Mouse (Mus musculus): ENCODE results near the gene Efna2. TPM values are rescaled to one million over a fixed set of nuclear protein-coding genes. Genes with fewer than 3 reads are reported as not detected.
A peak's percentile ranks its signal among the peaks of the same experiment; 100 is the strongest.

Gene Efna2
- polyA plus RNA-seq, 1 experiment from 2014 or later, result 24.8 TPM

DNA sequence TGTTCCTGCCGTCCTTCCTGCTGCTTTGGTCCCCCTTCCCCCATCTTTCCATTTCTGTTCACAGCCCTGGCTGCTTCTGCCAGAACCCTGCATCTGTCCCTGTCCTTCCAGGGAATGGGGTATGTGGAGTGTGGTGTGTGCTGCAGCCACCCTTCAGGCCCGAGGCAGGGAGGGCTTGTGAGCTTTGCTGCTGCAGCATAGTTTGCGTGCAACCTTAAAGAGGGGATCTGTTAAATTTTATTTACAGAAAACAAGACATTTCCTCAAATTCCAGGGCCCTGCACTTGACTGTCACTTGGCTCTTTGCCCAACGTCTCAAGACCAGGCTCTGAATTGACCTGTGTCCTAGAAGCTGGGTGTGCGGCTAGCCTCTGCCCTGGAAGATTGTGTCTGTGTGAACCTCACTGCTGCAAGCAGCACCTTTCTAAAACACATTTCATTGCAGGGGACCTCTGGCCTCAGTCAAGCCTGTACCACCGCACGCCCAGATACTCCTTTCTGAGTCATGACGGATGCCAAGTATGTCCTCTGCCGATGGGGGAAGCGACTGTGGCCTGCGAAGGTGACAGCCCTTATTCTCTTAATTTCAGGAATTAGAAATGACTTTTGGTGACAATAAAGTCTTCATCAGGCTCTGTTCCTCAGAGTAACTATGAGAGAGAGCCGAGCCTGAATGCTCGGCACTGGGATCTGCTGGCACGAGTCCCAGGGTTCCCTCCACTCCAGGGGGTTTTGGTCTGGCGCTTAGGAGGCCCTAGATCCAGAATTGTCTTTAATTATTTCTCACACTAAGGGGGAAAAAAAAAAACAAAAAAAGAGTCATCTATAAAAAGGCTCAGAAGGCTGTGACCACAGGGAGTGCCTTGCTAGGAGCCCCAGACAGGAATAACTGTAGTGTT lies 48.8 kb downstream of the Efna2 start:
- Histone ChIP-seq H3K9ac (ENCODE audit: low read depth, low read length) (peak overlapping the region; percentile 95), H3K4me3 (ENCODE audit: low read depth, low read length) (peak overlapping the region; percentile 85; the same call in 1 of the 2 replicates), H3K4me2 (replicated peaks; ENCODE audit: low read depth, low read length) (peak overlapping the region; percentile 93), H3K27ac (ENCODE audit: low read depth, low read length) (no peak overlapping the region), H3K27me3 (ENCODE audit: control insufficient read depth, insufficient read depth, low read length) (no peaks in the 10 kb centered on the region), H3K4me1 (replicated peaks; ENCODE audit: control insufficient read depth, insufficient read depth, low read length) (peaks cover 14% of the 10 kb centered on the region), H3K36me3 (ENCODE audit: control insufficient read depth, insufficient read depth, low read length) (no peaks in the 10 kb centered on the region; the same call in 1 of the 2 replicates), H3K9me3 (ENCODE audit: control insufficient read depth, low read length) (no peaks in the 10 kb centered on the region)
- ATAC-seq (ENCODE audit: low FRiP score) (no peak), DNase-seq (ENCODE audit: low spot score) (no peak)
- 67% methylated on average over 15 of the region's 15 CpGs for WGBS

DNA sequence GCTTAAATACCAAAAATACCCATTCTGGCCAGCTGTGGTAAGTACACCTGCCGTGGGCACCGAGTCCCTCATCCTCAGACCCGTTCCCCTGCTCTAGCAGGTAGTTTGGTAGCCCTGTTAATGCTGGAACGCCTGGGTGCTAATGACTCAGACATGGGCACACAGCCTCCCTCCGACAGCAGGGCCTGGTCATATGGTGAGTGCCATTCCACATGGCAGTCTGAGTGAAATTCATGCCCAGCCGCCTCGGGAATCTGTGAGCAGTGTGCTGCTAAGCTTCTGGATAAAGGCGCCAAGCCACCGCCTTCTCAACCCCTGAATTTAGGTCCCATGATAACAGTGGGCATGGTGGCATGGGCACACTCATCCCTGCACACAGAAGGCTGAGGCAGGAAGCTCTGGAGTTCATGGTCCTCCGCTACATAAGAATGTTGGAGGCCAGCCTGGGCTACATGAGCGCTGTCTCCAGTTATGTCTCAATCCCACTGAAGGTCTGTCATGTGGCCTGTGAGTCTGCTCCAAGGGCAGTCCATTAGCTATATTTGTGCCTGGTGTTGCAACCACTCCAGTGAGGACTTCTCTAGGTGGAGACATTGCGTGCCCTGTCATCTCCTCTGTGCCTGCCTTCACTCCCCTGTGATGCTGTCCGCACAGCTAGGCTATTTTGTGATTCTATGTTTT lies 57.0 kb downstream of the Efna2 start:
- 95% methylated on average over 13 of the region's 13 CpGs for WGBS
- no peak overlapping the region for H3K27ac ChIP-seq (ENCODE audit: low read depth, low read length)
- no peak overlapping the region for H3K4me3 ChIP-seq (ENCODE audit: low read depth, low read length)
- H3K27me3 ChIP-seq (ENCODE audit: control insufficient read depth, insufficient read depth, low read length), result no peaks in the 10 kb centered on the region
- H3K36me3 ChIP-seq (ENCODE audit: control insufficient read depth, insufficient read depth, low read length), result peaks cover 19% of the 10 kb centered on the region
- no peak overlapping the region for H3K9ac ChIP-seq (ENCODE audit: low read depth, low read length)
- H3K4me1 ChIP-seq (replicated peaks; ENCODE audit: control insufficient read depth, insufficient read depth, low read length), result 0 out of 2 replicates have a peak, but pooled peaks cover 2% of the 10 kb centered on the region
- DNase-seq (ENCODE audit: low spot score) (no peak), ATAC-seq (ENCODE audit: low FRiP score) (no peak)
- no peaks in the 10 kb centered on the region for H3K9me3 ChIP-seq (ENCODE audit: control insufficient read depth, low read length)
- H3K4me2 ChIP-seq (replicated peaks; ENCODE audit: low read depth, low read length), result no peak overlapping the region

DNA sequence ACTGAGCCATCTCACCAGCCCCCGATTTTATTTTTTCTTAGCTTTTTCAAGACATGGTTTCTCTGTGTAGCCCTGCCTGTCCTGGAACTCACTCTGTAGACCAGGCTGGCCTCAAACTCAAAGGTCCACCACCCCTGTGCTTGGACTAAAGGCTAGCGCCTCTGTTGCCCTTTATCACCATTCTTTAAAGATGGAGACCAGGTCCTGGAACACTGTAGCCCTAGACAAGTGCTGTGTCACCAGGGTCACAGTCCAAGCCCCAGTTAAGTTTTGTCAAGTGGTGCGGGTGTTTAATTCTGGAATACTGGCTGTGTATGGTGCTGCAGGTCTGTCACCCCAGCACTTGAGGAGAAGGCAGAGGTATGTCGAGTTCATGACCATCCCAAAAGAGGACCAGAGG lies 57.7 kb downstream of the Efna2 start:
- Histone ChIP-seq H3K27me3 (ENCODE audit: control insufficient read depth, insufficient read depth, low read length) (no peaks in the 10 kb centered on the region), H3K36me3 (ENCODE audit: control insufficient read depth, insufficient read depth, low read length) (peaks cover 21% of the 10 kb centered on the region)

DNA sequence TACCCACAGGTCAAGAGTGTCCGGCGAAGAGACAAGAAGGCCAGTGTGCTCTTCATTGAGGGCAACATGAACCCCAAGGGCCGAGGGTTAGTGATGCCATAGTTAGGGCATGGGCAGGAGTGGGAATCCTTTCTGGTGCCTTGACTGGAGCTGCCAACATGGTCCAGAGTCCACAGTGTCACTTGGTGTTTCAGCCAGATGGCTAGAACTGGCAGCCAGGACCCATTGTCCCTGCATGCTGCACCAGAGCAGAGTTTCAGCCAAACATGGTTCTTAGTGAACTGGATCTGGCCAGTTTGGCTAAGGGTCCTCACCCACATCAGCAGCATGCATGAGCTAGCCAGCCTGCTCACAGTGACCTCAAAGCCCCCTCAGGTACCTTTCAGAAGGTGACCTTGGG lies 59.0 kb downstream of the Efna2 start:
- no peaks in the 10 kb centered on the region for H3K9me3 ChIP-seq (ENCODE audit: control insufficient read depth, low read length)
- WGBS, result 95% methylated on average over 3 of the region's 3 CpGs
- no peak overlapping the region for H3K27ac ChIP-seq (ENCODE audit: low read depth, low read length)
- no peaks in the 10 kb centered on the region for H3K27me3 ChIP-seq (ENCODE audit: control insufficient read depth, insufficient read depth, low read length)
- H3K4me2 ChIP-seq (replicated peaks; ENCODE audit: low read depth, low read length), result no peak overlapping the region
- no peaks in the 10 kb centered on the region; the same call in 1 of the 2 replicates for H3K4me1 ChIP-seq (replicated peaks; ENCODE audit: control insufficient read depth, insufficient read depth, low read length)
- H3K9ac ChIP-seq (ENCODE audit: low read depth, low read length), result no peak overlapping the region
- DNase-seq (ENCODE audit: low spot score), result no peak
- ATAC-seq (ENCODE audit: low FRiP score), result no peak
- no peak overlapping the region for H3K4me3 ChIP-seq (ENCODE audit: low read depth, low read length)
- H3K36me3 ChIP-seq (ENCODE audit: control insufficient read depth, insufficient read depth, low read length), result peaks cover 25% of the 10 kb centered on the region

More for the DNA sequence above, 57.7 kb downstream of the Efna2 start:
- Histone ChIP-seq H3K4me3 (ENCODE audit: low read depth, low read length) (no peak overlapping the region), H3K9me3 (ENCODE audit: control insufficient read depth, low read length) (no peaks in the 10 kb centered on the region), H3K9ac (ENCODE audit: low read depth, low read length) (no peak overlapping the region), H3K4me2 (replicated peaks; ENCODE audit: low read depth, low read length) (no peak overlapping the region), H3K27ac (ENCODE audit: low read depth, low read length) (no peak overlapping the region), H3K4me1 (replicated peaks; ENCODE audit: control insufficient read depth, insufficient read depth, low read length) (0 out of 2 replicates have a peak, but pooled peaks cover 2% of the 10 kb centered on the region)
- WGBS, result 90% methylated on average over 4 of the region's 4 CpGs
- ATAC-seq (ENCODE audit: low FRiP score) (no peak), DNase-seq (ENCODE audit: low spot score) (no peak)

Other genes starting within 250 kb of the Efna2 start
- 94.7 and 102 TPM in 2 replicates for gene Wdr18, start 219.3 kb upstream of the Efna2 start, polyA plus RNA-seq (2014; fragmentation: Nextera tagmentation; extraction: Ambion mirVana)
- gene Grin3b, start 208.8 kb upstream of the Efna2 start, polyA plus RNA-seq (2014; fragmentation: Nextera tagmentation; extraction: Ambion mirVana), result 0.29 and 0.49 TPM in 2 replicates
- 14.6 and 16.1 TPM in 2 replicates for gene Tmem259, start 195.2 kb upstream of the Efna2 start, polyA plus RNA-seq (2014; fragmentation: Nextera tagmentation; extraction: Ambion mirVana)
- gene Cnn2, start 190.9 kb upstream of the Efna2 start, polyA plus RNA-seq (2014; fragmentation: Nextera tagmentation; extraction: Ambion mirVana), result 180 and 221 TPM in 2 replicates
- gene Abca7, start 183.0 kb upstream of the Efna2 start, polyA plus RNA-seq (2014; fragmentation: Nextera tagmentation; extraction: Ambion mirVana), result 2.6 TPM in 2 replicates
- gene Arhgap45, start 162.8 kb upstream of the Efna2 start, polyA plus RNA-seq (2014; fragmentation: Nextera tagmentation; extraction: Ambion mirVana), result 4.1 and 4.3 TPM in 2 replicates
- gene Polr2e, start 139.7 kb upstream of the Efna2 start, polyA plus RNA-seq (2014; fragmentation: Nextera tagmentation; extraction: Ambion mirVana), result 215 and 222 TPM in 2 replicates
- 543 and 552 TPM in 2 replicates for gene Gpx4, start 132.3 kb upstream of the Efna2 start, polyA plus RNA-seq (2014; fragmentation: Nextera tagmentation; extraction: Ambion mirVana)
- gene Sbno2, start 73.9 kb upstream of the Efna2 start, polyA plus RNA-seq (2014; fragmentation: Nextera tagmentation; extraction: Ambion mirVana), result 8.0 and 9.5 TPM in 2 replicates
- gene Stk11, start 63.7 kb upstream of the Efna2 start, polyA plus RNA-seq (2014; fragmentation: Nextera tagmentation; extraction: Ambion mirVana), result 21.3 and 26.8 TPM in 2 replicates
- 364 and 371 TPM in 2 replicates for gene Atp5d, start 40.9 kb upstream of the Efna2 start, polyA plus RNA-seq (2014; fragmentation: Nextera tagmentation; extraction: Ambion mirVana)
- gene Cbarp, start 38.6 kb upstream of the Efna2 start, polyA plus RNA-seq (2014; fragmentation: Nextera tagmentation; extraction: Ambion mirVana), result 15.1 and 16.7 TPM in 2 replicates
- 66.7 and 67.1 TPM in 2 replicates for gene Midn, start 31.2 kb upstream of the Efna2 start, polyA plus RNA-seq (2014; fragmentation: Nextera tagmentation; extraction: Ambion mirVana)
- gene Cirbp, start 13.5 kb upstream of the Efna2 start, polyA plus RNA-seq (2014; fragmentation: Nextera tagmentation; extraction: Ambion mirVana), result 83.4 and 90.4 TPM in 2 replicates
- gene 1600002K03Rik, start 6.5 kb upstream of the Efna2 start, polyA plus RNA-seq (2014; fragmentation: Nextera tagmentation; extraction: Ambion mirVana), result 7.6 and 9.4 TPM in 2 replicates
- gene Mum1, start 47.0 kb downstream of the Efna2 start, polyA plus RNA-seq (2014; fragmentation: Nextera tagmentation; extraction: Ambion mirVana), result 49.4 and 57.3 TPM in 2 replicates
- gene Ndufs7, start 69.6 kb downstream of the Efna2 start, polyA plus RNA-seq (2014; fragmentation: Nextera tagmentation; extraction: Ambion mirVana), result 242 and 245 TPM in 2 replicates
- gene Gamt, start 81.5 kb downstream of the Efna2 start, polyA plus RNA-seq (2014; fragmentation: Nextera tagmentation; extraction: Ambion mirVana), result 30.3 and 30.4 TPM in 2 replicates
- 46.8 and 47.3 TPM in 2 replicates for gene Dazap1, start 82.0 kb downstream of the Efna2 start, polyA plus RNA-seq (2014; fragmentation: Nextera tagmentation; extraction: Ambion mirVana)
- gene Rps15, start 113.0 kb downstream of the Efna2 start, polyA plus RNA-seq (2014; fragmentation: Nextera tagmentation; extraction: Ambion mirVana), result 798 TPM in 2 replicates
- 74.4 and 101 TPM in 2 replicates for gene Apc2, start 116.5 kb downstream of the Efna2 start, polyA plus RNA-seq (2014; fragmentation: Nextera tagmentation; extraction: Ambion mirVana)
- gene 2310011J03Rik, start 141.1 kb downstream of the Efna2 start, polyA plus RNA-seq (2014; fragmentation: Nextera tagmentation; extraction: Ambion mirVana), result 32.9 and 34.9 TPM in 2 replicates
- gene Pcsk4, start 150.0 kb downstream of the Efna2 start, polyA plus RNA-seq (2014; fragmentation: Nextera tagmentation; extraction: Ambion mirVana), result 1.1 and 1.8 TPM in 2 replicates
- gene Reep6, start 150.5 kb downstream of the Efna2 start, polyA plus RNA-seq (2014; fragmentation: Nextera tagmentation; extraction: Ambion mirVana), result 3.7 and 3.8 TPM in 2 replicates
- 0.54 and 0.70 TPM in 2 replicates for gene Adamtsl5, start 168.9 kb downstream of the Efna2 start, polyA plus RNA-seq (2014; fragmentation: Nextera tagmentation; extraction: Ambion mirVana)
- gene Plk5, start 177.0 kb downstream of the Efna2 start, polyA plus RNA-seq (2014; fragmentation: Nextera tagmentation; extraction: Ambion mirVana), result 0.11 and 0.14 TPM in 2 replicates
- 13.4 and 14.7 TPM in 2 replicates for gene Mex3d, start 208.2 kb downstream of the Efna2 start, polyA plus RNA-seq (2014; fragmentation: Nextera tagmentation; extraction: Ambion mirVana)
- gene Mbd3, start 220.1 kb downstream of the Efna2 start, polyA plus RNA-seq (2014; fragmentation: Nextera tagmentation; extraction: Ambion mirVana), result 227 and 240 TPM in 2 replicates
- gene Uqcr11, start 227.3 kb downstream of the Efna2 start, polyA plus RNA-seq (2014; fragmentation: Nextera tagmentation; extraction: Ambion mirVana), result 466 and 480 TPM in 2 replicates